ENCODE assay signal across 26 mouse cellular contexts in genomic region chr1:77008001-77008400, GRCm38 (mm10).
"Had no signal": no experiment of that assay in that cellular context is flagged by ENCODE, and none has a peak within 500 bp of the region (broad histone marks: within the 10 kb centered on the region; RNA-seq: fewer than 3 reads in every experiment).

No protein-coding gene starts in this region.

- H3K4me3 ChIP-seq: limb, embryonic 10.5 days; limb, embryonic 12.5 days; limb, embryonic 13.5 days; limb, embryonic 15.5 days; liver, embryonic 12.5 days; liver, embryonic 13.5 days; liver, embryonic 15.5 days; lung, embryonic 15.5 days; megakaryocyte, embryonic 14.5 days; midbrain, embryonic 10.5 days; midbrain, embryonic 12.5 days; midbrain, embryonic 13.5 days; midbrain, embryonic 15.5 days; myocyte had no signal

- DNase-seq: left cerebral cortex, postnatal 4 days; liver; liver, embryonic 13.5 days; liver, postnatal 0 days; lung, adult 18-20 months; lung, adult 2 months; lung, postnatal 10 days; lung, postnatal 14 days; lung, postnatal 36 days; lung, postnatal 4 days; midbrain, embryonic 14.5 days had no signal

- H3K4me1 ChIP-seq: liver, embryonic 12.5 days; liver, embryonic 13.5 days; liver, embryonic 15.5 days; megakaryocyte, embryonic 14.5 days had no signal

- H3K27ac ChIP-seq: limb, embryonic 10.5 days; limb, embryonic 12.5 days; limb, embryonic 13.5 days; limb, embryonic 15.5 days; liver, embryonic 12.5 days; liver, embryonic 13.5 days; liver, embryonic 14.5 days; liver, embryonic 15.5 days; lung, embryonic 15.5 days; macrophage; midbrain, embryonic 10.5 days; midbrain, embryonic 12.5 days; midbrain, embryonic 13.5 days; midbrain, embryonic 15.5 days had no signal
